Mouse (Mus musculus) bone marrow macrophage, adult 2 months (primary cell): ENCODE measurements around the gene Mical3.

Experiments
- CTCF ChIP-seq: IDR thresholded peaks from 2 replicates; pipeline ENCODE4 v1.5.1; 2012; ENCODE audit warnings: low read depth, mild to moderate bottlenecking, low read length, moderate library complexity
- POLR2A ChIP-seq: IDR thresholded peaks from 2 replicates; pipeline ENCODE4 v1.6.1; 2012; ENCODE audit warnings: mild to moderate bottlenecking, low read depth, low read length, borderline replicate concordance

- TF ChIP-seq CTCF (no peak), POLR2A (no peak)
Observed at GRCm38 (mm10) chr6:120999860-121000526, 130.8 kb downstream of the Mical3 start.
